Mouse (Mus musculus) lung, adult 18-20 months (tissue): ENCODE results near the gene Stk39.

Experiments
- DNase-seq, 2 experiments: peaks; one replicate each; pipeline ENCODE4 v3.0.0; 2022; ENCODE audit warnings: mixed read lengths in 2 of 2

Stk39 gene

GRCm38 (mm10) chr2:68215176-68215575 is 256.9 kb downstream of the Stk39 start:
- no peak for DNase-seq

GRCm38 (mm10) chr2:68214400-68214799 is 257.7 kb downstream of the Stk39 start:
- DNase-seq, result no peak

GRCm38 (mm10) chr2:68211443-68211842 is 260.6 kb downstream of the Stk39 start:
- no peak for DNase-seq

GRCm38 (mm10) chr2:68196245-68196644 is 275.8 kb downstream of the Stk39 start:
- DNase-seq, result no peak

- DNase-seq, result no peak
Observed at GRCm38 (mm10) chr2:68194444-68194843, 277.6 kb downstream of the Stk39 start.

- no peak for DNase-seq
Observed at GRCm38 (mm10) chr2:68193465-68193837, 278.6 kb downstream of the Stk39 start.

- DNase-seq, result no peak
Observed at GRCm38 (mm10) chr2:68192605-68193464, 279.2 kb downstream of the Stk39 start.

GRCm38 (mm10) chr2:68176425-68176824 is 295.6 kb downstream of the Stk39 start:
- DNase-seq, result no peak

GRCm38 (mm10) chr2:68171306-68171705 is 300.8 kb downstream of the Stk39 start:
- DNase-seq, result no peak

GRCm38 (mm10) chr2:68162012-68162411 is 310.1 kb downstream of the Stk39 start:
- DNase-seq, result no peak

GRCm38 (mm10) chr2:68160566-68160965 is 311.5 kb downstream of the Stk39 start:
- no peak for DNase-seq
